Mouse (Mus musculus) heart, postnatal 10 days (tissue): ENCODE data around the gene Gripap1. TPM values are rescaled to one million over a fixed set of nuclear protein-coding genes. Genes with fewer than 3 reads are reported as not detected.

Experiments
- DNase-seq, 2 experiments: peaks; one replicate each; pipeline ENCODE4 v3.0.0; 2021
- intact Hi-C: fragments of 180-260 bp; cut with DNase I; formaldehyde crosslinking; loops from one replicate; pipeline ENCODE4 v1.15.1; 2025
- microRNA-seq, 2 experiments: library from miRNA; unstranded; fragments of <30 nt; microRNA quantifications; one replicate each; pipeline ENCODE4 v1.2.0; 2022
- total RNA-seq, 2 experiments: library from RNA; stranded (reverse); gene quantifications; 2 replicates each; pipeline ENCODE4 v1.2.3; 2021

Gripap1 gene
- total RNA-seq, 2 experiments from 2014 or later, result 27.7 to 30.2 TPM

GRCm38 (mm10) chrX:7863181-7863580, 73.6 kb downstream of the Gripap1 start:
- intact Hi-C loops, result no loop called here
- DNase-seq, result no peak

GRCm38 (mm10) chrX:7864551-7864950, 75.0 kb downstream of the Gripap1 start:
- intact Hi-C loops, result no loop called here
- DNase-seq, result no peak

- no peak for DNase-seq
- intact Hi-C loops, result no loop called here
Measured at GRCm38 (mm10) chrX:7865343-7865742, 75.8 kb downstream of the Gripap1 start.

GRCm38 (mm10) chrX:7865786-7866185, 76.2 kb downstream of the Gripap1 start:
- DNase-seq, result no peak
- intact Hi-C loops, result no loop called here

GRCm38 (mm10) chrX:7867141-7867540, 77.6 kb downstream of the Gripap1 start:
- intact Hi-C loops, result no loop called here

DNA sequence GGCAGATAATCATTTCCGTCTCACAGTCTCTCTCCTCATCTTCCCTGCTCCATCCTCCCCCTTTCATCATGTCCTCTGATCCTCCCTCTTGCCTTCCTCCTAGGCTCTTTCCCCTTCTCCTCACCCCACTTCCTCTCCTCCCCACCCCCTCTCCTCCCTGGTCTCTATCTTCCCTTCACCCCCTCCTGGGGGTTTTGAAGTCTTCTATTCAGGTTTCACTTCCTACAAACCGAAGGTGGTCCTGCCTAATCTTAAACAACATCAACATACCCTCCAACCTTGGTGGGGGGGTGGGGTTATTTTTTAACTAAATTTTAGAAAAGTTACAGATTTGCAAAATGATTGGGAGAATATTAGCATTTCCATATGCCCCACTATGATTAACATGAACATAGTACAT, 78.9 kb downstream of the Gripap1 start:
- intact Hi-C loops, result no loop called here
- DNase-seq, result no peak

More at GRCm38 (mm10) chrX:7867141-7867540, 77.6 kb downstream of the Gripap1 start:
- DNase-seq, result no peak

GRCm38 (mm10) chrX:7869826-7870225, 80.3 kb downstream of the Gripap1 start:
- DNase-seq, result no peak
- intact Hi-C loops, result no loop called here

Small RNA genes lying within 50 kb of the gene (microRNA-seq; reads per million reads assigned to microRNA genes)
- 42.4 to 62.9 reads per million in 2 experiments for gene Mir1198

Other genes with a start within 250 kb of the Gripap1 start
- under 1 TPM; 0.25 to 0.45 TPM for gene Foxp3, start 216.1 kb upstream of the Gripap1 start, total RNA-seq
- 1 to 10 TPM; 1.9 to 2.1 TPM for gene Ppp1r3f, start 215.5 kb upstream of the Gripap1 start, total RNA-seq
- 10 to 100 TPM; 11.4 to 12.4 TPM for gene Ccdc22, start 184.2 kb upstream of the Gripap1 start, total RNA-seq
- gene Cacna1f, start 182.7 kb upstream of the Gripap1 start, total RNA-seq, result not detected
- 1 to 10 TPM in 1 of 2 experiments, under 1 TPM in 1; 0.57 to 1.9 TPM for gene Syp, start 151.3 kb upstream of the Gripap1 start, total RNA-seq
- gene Prickle3, start 132.5 kb upstream of the Gripap1 start, total RNA-seq, result 10 to 100 TPM; 19.4 to 21.7 TPM
- gene Plp2, start 118.4 kb upstream of the Gripap1 start, total RNA-seq, result 10 to 100 TPM; 84.8 to 88.4 TPM
- 10 to 100 TPM; 10.8 to 13.9 TPM for gene Magix, start 108.5 kb upstream of the Gripap1 start, total RNA-seq
- gene Gpkow, start 92.6 kb upstream of the Gripap1 start, total RNA-seq, result 10 to 100 TPM; 24.8 to 26.8 TPM
- 10 to 100 TPM; 31.0 to 33.4 TPM for gene Wdr45, start 75.4 kb upstream of the Gripap1 start, total RNA-seq
- not detected for gene Gm45208, start 67.5 kb upstream of the Gripap1 start, total RNA-seq
- 10 to 100 TPM in 1 of 2 experiments, 1 to 10 TPM in 1; 9.4 to 10.6 TPM for gene Praf2, start 61.3 kb upstream of the Gripap1 start, total RNA-seq
- 1 to 10 TPM; 1.4 to 1.7 TPM for gene Ccdc120, start 38.9 kb upstream of the Gripap1 start, total RNA-seq
- gene Tfe3, start 27.2 kb upstream of the Gripap1 start, total RNA-seq, result 10 to 100 TPM; 17.4 to 19.0 TPM
- gene Kcnd1, start 32.5 kb downstream of the Gripap1 start, total RNA-seq, result under 1 TPM; 0.79 to 0.94 TPM
- 10 to 100 TPM; 34.0 to 38.8 TPM for gene Otud5, start 51.6 kb downstream of the Gripap1 start, total RNA-seq
- 1 to 10 TPM; 2.1 to 2.8 TPM for gene Pim2, start 88.5 kb downstream of the Gripap1 start, total RNA-seq
- gene Slc35a2, start 94.3 kb downstream of the Gripap1 start, total RNA-seq, result 10 to 100 TPM; 15.5 to 15.8 TPM
- 10 to 100 TPM; 33.3 to 33.7 TPM for gene Pqbp1, start 109.5 kb downstream of the Gripap1 start, total RNA-seq
- 10 to 100 TPM; 46.4 to 51.2 TPM for gene Timm17b, start 109.6 kb downstream of the Gripap1 start, total RNA-seq
- not detected for gene Gm10491, start 118.1 kb downstream of the Gripap1 start, total RNA-seq
- not detected for gene Gm10490, start 119.8 kb downstream of the Gripap1 start, total RNA-seq
- not detected for gene Pcsk1n, start 130.1 kb downstream of the Gripap1 start, total RNA-seq
- not detected for gene Eras, start 138.8 kb downstream of the Gripap1 start, total RNA-seq
- gene Hdac6, start 158.1 kb downstream of the Gripap1 start, total RNA-seq, result 10 to 100 TPM; 21.5 to 23.7 TPM
- not detected for gene Gata1, start 188.3 kb downstream of the Gripap1 start, total RNA-seq
- gene Glod5, start 228.7 kb downstream of the Gripap1 start, total RNA-seq, result not detected